Mouse (Mus musculus) small intestine, adult 2 months (tissue): ENCODE measurements around the gene Sh3bgrl. TPM values are rescaled to one million over a fixed set of nuclear protein-coding genes. Genes with fewer than 3 reads are reported as not detected.
"Not testable (repeated sequence)": the region's sequence is repeated elsewhere in the genome, so short reads cannot be mapped to it uniquely, and the experiment has no call there.

Experiments used
- H3K27ac ChIP-seq: fragments of 200-500 bp; 2 replicates; pipeline ENCODE4 v1.5.1; 2012; ENCODE audit warnings: low read depth, low read length, control low read depth, inconsistent platforms; ENCODE audit not compliant: insufficient read depth
- H3K27me3 ChIP-seq: fragments of 200-500 bp; 2 replicates; pipeline ENCODE4 v1.6.1; 2012; ENCODE audit warnings: mild to moderate bottlenecking, moderate library complexity, low read length, inconsistent platforms; ENCODE audit not compliant: control insufficient read depth, insufficient read depth
- H3K36me3 ChIP-seq: fragments of 200-500 bp; 2 replicates; pipeline ENCODE4 v1.6.1; 2012; ENCODE audit warnings: mild to moderate bottlenecking, low read length, control low read depth, inconsistent platforms; ENCODE audit not compliant: control insufficient read depth, insufficient read depth
- H3K4me1 ChIP-seq: fragments of 200-500 bp; 2 replicates; pipeline ENCODE4 v1.6.1; 2012; ENCODE audit warnings: low read length, inconsistent platforms, mixed read lengths; ENCODE audit not compliant: control insufficient read depth, insufficient read depth, insufficient read length
- H3K4me3 ChIP-seq: fragments of 200-500 bp; 2 replicates; pipeline ENCODE4 v1.5.1; 2012; ENCODE audit warnings: low read depth, mild to moderate bottlenecking, control low read depth, inconsistent platforms, low read length, moderate library complexity
- CTCF ChIP-seq: fragments of 200-500 bp; IDR thresholded peaks from 2 replicates; pipeline ENCODE4 v1.5.1; 2012; ENCODE audit warnings: low read depth, mild to moderate bottlenecking, control low read depth, inconsistent platforms, low read length, moderate library complexity, mixed read lengths; ENCODE audit not compliant: insufficient replicate concordance, insufficient read length; ENCODE audit errors: extremely low read depth
- POLR2A ChIP-seq: fragments of 200-500 bp; IDR thresholded peaks from 2 replicates; pipeline ENCODE4 v1.6.1; 2012; ENCODE audit warnings: low read depth, mild to moderate bottlenecking, control low read depth, inconsistent platforms, low read length, moderate library complexity
- WGBS: fragments of 180-500 bp; shearing (Covaris S2); methylation state at CpG from one replicate; pipeline ENCODE4 v1.1.7; 2018; 5-methylcytosine and 5-hydroxymethylcytosine counted together
- polyA plus RNA-seq: library from polyadenylated mRNA; depleted of rRNA; stranded (reverse); fragments of >200 nt; gene quantifications from 2 replicates; pipeline ENCODE4 v1.2.3, GENCODE M21; 2012; rRNA removed

The Sh3bgrl gene
- 0.52 and 1.7 TPM in 2 replicates for polyA plus RNA-seq

- peak; percentile 47; the same call in 1 of the 2 replicates for TF ChIP-seq POLR2A
- no peak for TF ChIP-seq CTCF
- Histone ChIP-seq H3K36me3 (no peaks in the 10 kb centered on the region), H3K27ac (peak within 1 kb of the TSS; percentile 82), H3K27me3 (no peaks in the 10 kb centered on the region), H3K4me3 (peak within 1 kb of the TSS; percentile 88), H3K4me1 (no peaks in the 10 kb centered on the region)
- 9% methylated on average over 26 of the region's 26 CpGs for WGBS
These were observed at the start of gene Sh3bgrl for GRCm38 (mm10) chrX:109095245-109096242. Gene Sh3bgrl, plus strand, starts transcription at chrX:109095365.

- no peak for TF ChIP-seq POLR2A
- WGBS = 56% methylated on average over 1 of the region's 1 CpGs
These were observed 47.4 kb upstream of the Sh3bgrl start for GRCm38 (mm10) chrX:109047773-109048172.

GRCm38 (mm10) chrX:109071719-109072118 is 23.4 kb upstream of the Sh3bgrl start:
- Histone ChIP-seq H3K4me1 (no peaks in the 10 kb centered on the region), H3K36me3 (no peaks in the 10 kb centered on the region), H3K27ac (no peak overlapping the region), H3K4me3 (no peak overlapping the region), H3K27me3 (no peaks in the 10 kb centered on the region)
- WGBS = 74% methylated on average over 3 of the region's 3 CpGs
- no peak for TF ChIP-seq POLR2A
- no peak for TF ChIP-seq CTCF

More at GRCm38 (mm10) chrX:109047773-109048172, 47.4 kb upstream of the Sh3bgrl start:
- H3K4me3 ChIP-seq = no peak overlapping the region
- H3K27ac ChIP-seq = no peak overlapping the region
- no peaks in the 10 kb centered on the region for H3K36me3 ChIP-seq
- H3K4me1 ChIP-seq = no peaks in the 10 kb centered on the region
- H3K27me3 ChIP-seq = no peaks in the 10 kb centered on the region

GRCm38 (mm10) chrX:109075716-109076115 is 19.4 kb upstream of the Sh3bgrl start:
- H3K27me3 ChIP-seq = no peaks in the 10 kb centered on the region
- TF ChIP-seq CTCF (no peak), POLR2A (no peak)
- no peak overlapping the region for H3K27ac ChIP-seq
- H3K36me3 ChIP-seq = no peaks in the 10 kb centered on the region
- no peak overlapping the region for H3K4me3 ChIP-seq
- H3K4me1 ChIP-seq = no peaks in the 10 kb centered on the region
- WGBS = 85% methylated on average over 1 of the region's 1 CpGs

GRCm38 (mm10) chrX:109076355-109076754 is 18.8 kb upstream of the Sh3bgrl start:
- WGBS = 8% methylated on average over 3 of the region's 3 CpGs
- TF ChIP-seq CTCF (no peak), POLR2A (no peak)
- Histone ChIP-seq H3K4me3 (no peak overlapping the region), H3K36me3 (no peaks in the 10 kb centered on the region), H3K27ac (no peak overlapping the region), H3K27me3 (no peaks in the 10 kb centered on the region), H3K4me1 (no peaks in the 10 kb centered on the region)

- not testable (repeated sequence) for H3K27ac ChIP-seq, H3K4me3 ChIP-seq, H3K27me3 ChIP-seq, H3K4me1 ChIP-seq, H3K36me3 ChIP-seq
- WGBS = 35% methylated on average over 4 of the region's 4 CpGs
These were observed 15.8 kb upstream of the Sh3bgrl start for GRCm38 (mm10) chrX:109079354-109079753.

GRCm38 (mm10) chrX:109087073-109087472 is 8.1 kb upstream of the Sh3bgrl start:
- no peak for TF ChIP-seq POLR2A
- no peak for TF ChIP-seq CTCF
- no peaks in the 10 kb centered on the region for H3K27me3 ChIP-seq
- no peaks in the 10 kb centered on the region for H3K36me3 ChIP-seq
- no peak overlapping the region for H3K4me3 ChIP-seq
- no peak overlapping the region for H3K27ac ChIP-seq
- H3K4me1 ChIP-seq = no peaks in the 10 kb centered on the region
